Mouse (Mus musculus) kidney, postnatal 10 days (tissue): ENCODE measurements around the gene Commd3.

Source experiments
- DNase-seq: peaks from one replicate; pipeline ENCODE4 v3.0.0; 2021; ENCODE audit warnings: mixed read lengths

Gene Commd3

GRCm38 (mm10) chr2:18672133-18672765 lies at the start of gene Commd3:
TSS of gene Commd3 (plus strand) at chr2:18672384.
- peak; percentile 96 for DNase-seq

- DNase-seq: no peak
These were observed 49.0 kb upstream of the Commd3 start for GRCm38 (mm10) chr2:18623219-18623618.

GRCm38 (mm10) chr2:18630547-18630946 lies 41.6 kb upstream of the Commd3 start:
- DNase-seq: no peak

- peak; percentile 60 for DNase-seq
These were observed 37.1 kb upstream of the Commd3 start for GRCm38 (mm10) chr2:18635052-18635451.

- DNase-seq: no peak
These were observed 23.6 kb upstream of the Commd3 start for GRCm38 (mm10) chr2:18648563-18648962.

- peak; percentile 28 for DNase-seq
These were observed 17.4 kb upstream of the Commd3 start for GRCm38 (mm10) chr2:18654821-18655220.

- no peak for DNase-seq
These were observed 8.2 kb upstream of the Commd3 start for GRCm38 (mm10) chr2:18664003-18664402.

GRCm38 (mm10) chr2:18671041-18671440 lies 1.1 kb upstream of the Commd3 start:
- no peak for DNase-seq

GRCm38 (mm10) chr2:18672766-18673164 lies 581 bp downstream of the Commd3 start:
- no peak for DNase-seq

GRCm38 (mm10) chr2:18673766-18674165 lies 1.6 kb downstream of the Commd3 start:
- DNase-seq: no peak

- DNase-seq: no peak
These were observed 2.2 kb downstream of the Commd3 start for GRCm38 (mm10) chr2:18674193-18674902.

- no peak for DNase-seq
These were observed 3.7 kb downstream of the Commd3 start for GRCm38 (mm10) chr2:18675681-18676456.

GRCm38 (mm10) chr2:18676457-18676935 lies 4.3 kb downstream of the Commd3 start:
- peak; percentile 91 for DNase-seq

- DNase-seq: peak; percentile 80
These were observed 4.8 kb downstream of the Commd3 start, which contains the start of gene Bmi1 for GRCm38 (mm10) chr2:18676936-18677491. TSS of gene Bmi1 (plus strand) at chr2:18677018.

- peak; percentile 72 for DNase-seq
These were observed 5.7 kb downstream of the Commd3 start for GRCm38 (mm10) chr2:18677631-18678471.

GRCm38 (mm10) chr2:18679701-18680100 lies 7.5 kb downstream of the Commd3 start:
- DNase-seq: no peak

GRCm38 (mm10) chr2:18680501-18680900 lies 8.3 kb downstream of the Commd3 start:
- no peak for DNase-seq

GRCm38 (mm10) chr2:18680961-18681360 lies 8.8 kb downstream of the Commd3 start:
- DNase-seq: peak; percentile 85

GRCm38 (mm10) chr2:18684062-18684461 lies 11.9 kb downstream of the Commd3 start:
- no peak for DNase-seq

- no peak for DNase-seq
These were observed 14.2 kb downstream of the Commd3 start for GRCm38 (mm10) chr2:18686386-18686785.

- DNase-seq: no peak
These were observed 14.8 kb downstream of the Commd3 start for GRCm38 (mm10) chr2:18686826-18687519.
